Mouse (Mus musculus) heart, adult 9 months (tissue): Measurements from ENCODE around the gene R3hdm2.

ENCODE experiments used
- DNase-seq, 2 experiments: peaks; one replicate each; pipeline ENCODE4 v3.0.0; 2022; ENCODE audit warnings: low spot score in 2 of 2

Gene R3hdm2

GRCm38 (mm10) chr10:127422047-127422446 lies 41.9 kb downstream of the R3hdm2 start:
- DNase-seq, result peak; percentile 50 to 53

- DNase-seq, result peak in 1 of 2 experiments; percentile 15
Observed at GRCm38 (mm10) chr10:127425794-127426193, 45.7 kb downstream of the R3hdm2 start.

DNA sequence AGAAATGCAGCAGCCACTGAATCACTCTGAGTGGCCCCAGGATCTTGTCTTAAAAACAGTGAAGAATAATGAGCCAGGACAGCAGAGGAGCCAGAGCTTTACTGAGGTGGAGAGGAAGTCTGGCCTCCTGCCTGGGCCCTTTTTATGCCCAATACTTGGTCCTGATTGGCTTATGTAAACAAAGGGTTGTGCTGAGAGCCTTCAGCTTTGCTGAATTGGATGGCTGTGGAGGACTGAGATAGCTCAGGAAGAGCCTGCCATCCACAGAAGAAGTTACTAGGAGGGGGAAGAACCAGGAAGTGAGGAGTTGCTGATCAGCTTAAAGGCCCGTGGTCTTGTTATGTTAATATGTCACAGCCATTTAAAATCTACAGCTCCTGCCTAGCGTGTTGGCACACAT lies 46.5 kb downstream of the R3hdm2 start:
- peak; percentile 15 to 32 for DNase-seq

DNA sequence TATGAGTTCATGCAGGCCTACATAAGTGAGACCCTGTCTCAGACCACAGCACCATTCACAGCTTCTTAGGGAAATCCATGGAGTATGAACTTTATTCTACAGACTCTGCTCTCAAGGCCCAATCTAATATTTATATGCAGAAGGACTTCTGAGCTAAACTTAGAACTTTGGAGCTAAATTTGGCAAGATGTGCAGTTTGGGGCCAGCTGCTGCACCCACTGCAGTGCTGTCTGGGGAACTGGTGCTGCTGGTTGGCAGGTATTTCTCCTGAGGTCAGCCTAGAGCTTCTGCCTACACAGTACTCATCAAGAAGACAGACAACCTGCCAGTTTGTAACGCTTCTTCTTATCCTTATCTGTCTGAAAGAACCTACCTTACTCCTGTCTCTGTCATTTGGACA lies 47.0 kb downstream of the R3hdm2 start:
- peak; percentile 24 to 30 for DNase-seq

DNA sequence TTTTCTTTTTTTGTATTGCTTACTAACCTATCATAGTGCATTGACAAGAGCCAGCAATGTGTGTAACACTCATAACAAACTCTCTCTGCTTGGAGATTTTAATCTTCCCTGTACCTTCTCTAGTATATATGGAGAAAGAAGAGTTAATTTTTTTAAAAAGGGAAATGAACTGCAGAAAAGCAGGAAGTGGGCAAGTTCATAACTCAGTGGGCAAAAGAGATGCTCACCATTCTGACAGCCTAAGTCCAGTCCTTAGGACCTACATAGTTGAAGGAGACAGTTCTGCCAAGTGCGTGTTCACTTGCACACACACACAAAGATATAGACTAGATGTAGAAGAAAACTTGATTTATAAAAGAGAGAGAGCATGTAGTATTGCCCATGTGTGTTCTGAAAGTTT lies 47.9 kb downstream of the R3hdm2 start:
- DNase-seq, result no peak

DNA sequence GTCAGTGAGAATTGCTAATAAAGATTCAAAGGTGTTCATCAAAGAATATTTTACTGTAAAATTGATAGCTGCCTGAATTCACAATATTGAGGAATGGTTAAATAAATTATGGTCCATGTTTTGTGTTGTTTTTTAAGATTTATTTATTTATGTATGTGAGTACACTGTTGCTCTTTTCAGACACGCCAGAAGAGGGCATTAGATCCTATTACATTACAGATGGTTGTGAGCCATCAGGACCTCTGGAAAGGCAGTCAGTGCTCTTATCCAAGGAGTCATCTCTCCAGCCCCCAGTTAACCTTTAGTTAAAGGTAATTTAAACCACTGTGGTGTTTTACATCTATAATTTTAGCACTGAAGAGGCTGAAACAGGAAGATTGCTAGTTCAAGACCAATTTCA lies 49.4 kb downstream of the R3hdm2 start:
- DNase-seq, result no peak

GRCm38 (mm10) chr10:127432466-127432865 lies 52.3 kb downstream of the R3hdm2 start:
- DNase-seq, result no peak

DNA sequence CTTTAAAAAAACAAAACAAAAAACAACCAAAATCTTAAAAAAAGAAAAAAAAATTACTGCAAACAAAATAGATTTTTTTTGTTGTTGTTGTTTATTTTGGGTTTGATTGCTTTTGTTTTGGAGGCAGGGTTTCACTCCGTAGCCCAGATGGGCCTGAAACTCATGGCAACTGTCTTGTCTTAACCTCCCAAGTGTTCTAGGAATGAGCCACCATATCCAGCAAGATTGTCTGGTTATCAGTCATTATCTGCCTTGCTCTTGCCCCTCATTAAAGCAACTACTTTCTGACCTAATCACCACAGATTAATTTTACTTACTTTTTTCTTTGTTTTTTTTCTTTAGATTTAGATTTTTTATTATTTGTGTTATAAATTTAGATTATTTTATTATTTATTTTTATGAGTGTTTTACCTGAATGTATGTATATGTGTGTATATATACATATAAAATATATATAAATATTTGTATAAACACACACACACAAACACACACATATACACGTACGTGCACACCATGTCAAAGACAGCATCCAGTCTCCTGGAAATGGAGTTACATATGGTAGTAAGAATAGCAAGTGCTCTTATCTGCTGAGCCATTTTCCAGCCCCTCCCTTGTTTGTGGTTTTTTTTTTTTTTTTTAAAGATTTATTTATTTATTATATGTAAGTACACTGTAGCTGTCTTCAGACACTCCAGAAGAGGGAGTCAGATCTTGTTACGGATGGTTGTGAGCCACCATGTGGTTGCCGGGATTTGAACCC lies 57.4 kb downstream of the R3hdm2 start:
- no peak for DNase-seq

DNA sequence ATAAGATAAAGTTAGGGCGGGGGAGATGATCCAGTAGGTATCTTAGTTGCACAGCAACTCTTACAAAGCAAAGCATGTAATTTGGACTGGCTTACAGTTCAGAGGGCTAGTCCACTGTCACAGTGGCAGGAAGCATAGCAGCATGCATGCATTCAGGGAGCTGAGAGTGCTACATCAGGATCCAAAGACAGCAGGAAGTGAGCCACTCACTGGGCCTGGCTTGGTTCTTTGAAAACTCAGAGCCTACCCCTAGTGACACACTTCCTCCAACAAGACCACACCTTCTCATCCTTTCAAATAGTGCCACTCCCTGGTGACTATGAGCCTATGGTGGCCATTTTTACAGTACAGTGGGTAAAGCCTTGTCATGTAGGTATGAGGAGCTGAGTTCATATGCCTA lies 73.6 kb downstream of the R3hdm2 start:
- no peak for DNase-seq

DNA sequence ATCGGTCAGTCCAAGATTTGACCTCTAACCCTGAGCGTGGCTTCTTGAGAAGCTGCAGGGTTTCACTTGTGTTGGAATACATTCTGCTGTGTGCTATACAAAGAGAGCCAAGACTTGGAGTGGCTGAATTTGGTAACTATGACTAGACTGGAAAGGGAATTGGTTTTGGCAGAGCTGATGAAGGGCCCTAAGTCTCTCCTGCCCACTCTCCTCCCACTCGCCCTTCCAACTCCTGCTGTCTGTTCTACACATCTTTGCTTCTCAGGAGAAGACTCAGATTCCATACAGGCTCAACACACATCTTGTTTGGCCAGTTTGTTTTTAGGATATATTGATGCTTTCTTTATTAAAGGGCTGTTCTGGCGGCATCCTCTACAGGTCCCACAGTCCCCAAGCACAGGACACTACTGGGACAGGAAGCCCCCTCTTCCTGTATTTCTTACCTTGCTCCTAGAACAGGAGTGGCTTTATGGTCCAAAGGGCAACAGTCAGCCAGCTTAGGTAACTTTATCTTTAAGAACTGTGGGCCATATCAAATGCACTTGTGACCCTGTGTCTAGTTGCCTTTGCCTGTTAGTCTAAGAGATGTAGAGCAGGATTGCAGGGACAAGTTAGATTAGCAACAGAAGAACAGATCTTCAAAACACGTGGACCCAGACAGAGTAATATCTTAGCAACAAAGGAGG lies 82.4 kb downstream of the R3hdm2 start:
- DNase-seq, result no peak

DNA sequence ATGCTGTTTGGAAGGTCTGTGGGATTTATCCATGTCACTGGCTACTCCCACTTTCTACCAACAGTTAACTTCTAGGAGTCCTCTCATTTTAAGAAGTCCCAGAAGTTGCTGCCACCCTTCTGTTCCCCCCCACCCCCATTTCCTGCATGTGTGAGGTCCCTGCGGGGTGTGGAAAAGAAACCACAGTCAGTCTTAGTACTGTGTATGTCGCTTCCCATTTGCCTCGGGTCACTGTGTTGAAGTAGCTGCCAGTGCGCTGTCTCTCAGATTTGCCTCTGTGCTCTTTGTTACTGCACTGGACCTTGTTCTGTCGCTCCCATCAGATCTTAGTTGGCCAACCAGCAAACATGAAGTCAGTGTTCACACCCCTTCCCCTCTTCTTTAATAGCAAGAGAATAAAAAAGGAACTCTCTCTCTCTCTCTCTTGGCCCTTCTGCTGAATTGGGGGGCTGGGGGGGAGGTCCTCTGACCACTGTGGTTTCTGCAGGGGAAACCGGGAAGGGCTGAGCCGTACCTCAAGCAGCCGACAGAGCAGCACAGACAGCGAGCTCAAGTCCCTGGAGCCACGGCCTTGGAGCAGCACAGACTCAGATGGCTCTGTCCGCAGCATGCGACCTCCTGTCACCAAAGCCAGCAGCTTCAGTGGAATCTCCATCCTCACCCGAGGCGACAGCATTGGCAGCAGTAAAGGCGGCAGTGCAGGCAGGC lies 91.3 kb downstream of the R3hdm2 start:
- no peak for DNase-seq

DNA sequence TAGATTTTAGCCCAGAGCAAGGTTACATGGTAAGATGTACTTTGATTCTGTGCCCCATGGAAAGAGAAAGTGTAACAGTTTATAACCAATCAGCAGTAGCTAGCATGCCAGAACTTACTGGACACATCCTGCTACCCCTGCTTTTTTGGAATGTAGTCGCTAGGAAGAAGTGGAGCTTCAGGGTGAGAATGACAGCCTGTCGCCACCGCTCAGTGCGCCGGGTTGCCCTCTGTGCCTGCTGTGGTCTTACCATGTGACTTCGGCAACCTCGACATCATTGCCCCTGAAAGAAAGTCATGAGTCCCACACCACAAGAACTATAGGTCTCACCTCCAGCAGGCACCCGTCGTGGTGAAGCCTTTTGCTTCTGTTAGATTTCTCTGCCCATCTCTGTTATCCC lies 92.6 kb downstream of the R3hdm2 start:
- DNase-seq, result no peak

GRCm38 (mm10) chr10:127475175-127475574 lies 95.0 kb downstream of the R3hdm2 start:
- DNase-seq, result no peak

DNA sequence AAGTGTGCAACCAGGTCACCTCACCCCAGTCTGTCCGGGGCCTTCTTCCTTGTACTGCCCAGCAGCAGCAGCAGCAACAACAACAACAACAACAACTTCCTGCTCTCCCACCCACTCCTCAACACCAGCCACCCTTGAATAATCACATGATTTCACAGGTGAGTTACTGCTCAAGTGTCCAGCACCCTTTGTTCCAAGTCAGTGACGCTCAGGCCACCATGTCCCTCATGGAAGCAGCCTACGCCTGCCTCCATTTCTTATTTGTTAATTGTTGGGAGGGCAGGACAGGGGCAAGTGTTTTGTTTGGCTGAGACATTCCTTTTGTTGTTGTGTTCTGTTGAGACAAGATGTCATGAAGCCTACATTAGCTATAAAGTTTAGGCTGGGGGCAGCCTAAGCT lies 96.4 kb downstream of the R3hdm2 start:
- no peak for DNase-seq

DNA sequence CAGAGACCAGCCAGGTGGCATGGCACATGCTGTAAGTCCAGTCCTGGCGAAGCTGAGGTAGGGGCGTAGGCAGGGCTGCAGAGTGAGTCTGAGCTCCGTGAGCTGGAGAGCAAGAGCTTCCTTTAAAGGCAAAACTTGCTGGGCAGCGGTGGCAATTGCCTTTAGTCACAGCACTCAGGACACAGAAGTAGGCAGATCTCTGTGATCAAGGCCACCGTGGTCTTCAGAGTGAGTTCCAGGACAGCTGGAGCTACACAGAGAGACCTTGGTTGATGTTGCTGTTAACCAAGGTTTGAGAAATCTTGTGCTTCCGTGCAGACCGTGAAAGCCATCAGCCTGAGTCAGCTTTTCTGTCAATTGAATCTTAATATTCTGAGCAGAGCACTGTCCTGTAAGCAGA lies 97.2 kb downstream of the R3hdm2 start:
- DNase-seq, result no peak

GRCm38 (mm10) chr10:127479131-127479530 lies 99.0 kb downstream of the R3hdm2 start:
- DNase-seq, result no peak

- peak; percentile 51 for DNase-seq
Observed at GRCm38 (mm10) chr10:127480833-127481813, 101.0 kb downstream of the R3hdm2 start.

DNA sequence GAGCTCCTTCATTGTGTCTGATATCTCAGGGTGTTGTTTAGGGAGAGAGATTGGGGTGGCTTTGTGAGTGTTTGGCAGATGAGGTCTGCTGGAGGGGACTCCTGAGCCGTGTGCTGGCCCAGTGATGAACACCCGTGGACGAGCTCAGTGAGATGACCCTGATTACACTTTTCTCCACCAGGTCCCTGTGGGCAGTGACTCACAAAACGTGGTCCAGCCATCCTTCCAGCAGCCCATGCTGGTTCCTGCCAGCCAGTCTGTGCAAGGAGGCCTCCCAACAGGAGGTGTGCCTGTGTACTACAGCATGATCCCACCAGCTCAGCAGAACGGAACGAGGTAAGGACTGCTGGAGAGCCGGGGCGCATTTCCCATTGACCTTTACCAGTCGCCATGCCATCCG lies 105.1 kb downstream of the R3hdm2 start:
- DNase-seq, result no peak

GRCm38 (mm10) chr10:127488856-127489255 lies 108.7 kb downstream of the R3hdm2 start:
- no peak for DNase-seq

DNA sequence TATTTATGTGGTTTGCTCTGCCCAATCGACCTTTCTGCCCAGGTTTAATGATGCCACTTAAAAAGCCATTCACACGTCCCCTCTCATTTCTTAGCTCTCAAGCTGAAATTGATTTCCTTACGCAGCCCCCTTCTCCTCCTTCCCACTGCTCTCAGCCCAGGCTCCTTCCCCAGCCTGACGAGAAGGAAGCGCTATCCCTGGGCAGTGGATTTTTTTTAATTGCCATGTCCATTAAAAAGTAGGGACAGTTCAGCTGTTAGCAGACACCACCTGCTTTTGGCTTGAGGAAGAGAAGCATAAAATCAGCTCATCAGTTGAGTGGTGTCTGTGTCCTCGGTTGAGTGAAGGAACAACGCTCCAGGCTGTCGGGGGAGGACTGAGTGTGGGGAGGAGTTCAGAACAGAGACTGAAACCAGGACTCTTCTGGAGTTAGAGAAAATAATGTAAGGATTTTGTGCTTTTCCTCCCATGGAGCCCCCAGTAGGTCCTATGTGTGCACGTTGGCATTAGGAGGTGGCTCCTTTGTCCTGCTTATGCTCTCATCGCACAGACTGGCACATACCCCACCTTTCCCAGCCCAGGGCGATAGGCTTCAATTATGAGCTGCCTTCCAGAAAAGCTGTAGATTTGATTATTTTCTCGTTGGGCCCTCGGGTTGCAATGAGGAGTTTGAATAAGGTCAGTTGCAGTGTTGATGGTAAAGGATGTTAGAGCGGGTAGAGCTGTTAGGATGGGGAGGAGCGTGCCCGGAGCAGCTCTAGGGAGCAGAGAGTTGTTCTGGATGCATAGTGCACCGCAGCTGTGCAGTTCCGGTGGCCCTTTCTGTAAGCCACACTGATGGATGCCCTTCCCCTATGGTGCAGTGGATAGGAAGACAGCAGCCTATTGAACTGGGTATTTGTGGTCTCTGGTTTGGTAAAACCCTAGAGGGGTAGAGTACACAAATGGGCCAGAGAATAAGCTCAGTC lies 110.3 kb downstream of the R3hdm2 start:
- DNase-seq, result no peak
